Mouse (Mus musculus) left cerebral cortex, postnatal 14 days (tissue): ENCODE data around the gene Nt5c1a. TPM values are rescaled to one million over a fixed set of nuclear protein-coding genes. Genes with fewer than 3 reads are reported as not detected.

Source experiments
- DNase-seq, 2 experiments: peaks; one replicate each; pipeline ENCODE4 v3.0.0; 2021 to 2022; ENCODE audit warnings: low spot score in 2 of 2, mixed read lengths in 1 of 2
- intact Hi-C: fragments of 180-260 bp; cut with DNase I; formaldehyde crosslinking; loops from one replicate; pipeline ENCODE4 v1.15.1; 2025
- total RNA-seq, 2 experiments: library from RNA; stranded (reverse); gene quantifications; 2 replicates each; pipeline ENCODE4 v1.2.3; 2021

Nt5c1a gene
- total RNA-seq, 2 experiments from 2014 or later, result 10.1 to 11.0 TPM

- DNase-seq, result no peak
- intact Hi-C loops, result no loop called here
These were observed 36.3 kb downstream of the Nt5c1a start for GRCm38 (mm10) chr4:123237386-123238266.

- no peak for DNase-seq
- intact Hi-C loops, result no loop called here
These were observed 38.3 kb downstream of the Nt5c1a start for GRCm38 (mm10) chr4:123239361-123240203.

GRCm38 (mm10) chr4:123246221-123246620 is 44.9 kb downstream of the Nt5c1a start:
- DNase-seq, result no peak
- intact Hi-C loops, result no loop called here

- intact Hi-C loops, result no loop called here
- DNase-seq, result no peak
These were observed 45.3 kb downstream of the Nt5c1a start for GRCm38 (mm10) chr4:123246651-123247050.

GRCm38 (mm10) chr4:123247147-123247880 is 46.0 kb downstream of the Nt5c1a start:
- no peak for DNase-seq

GRCm38 (mm10) chr4:123248971-123249567 is 47.8 kb downstream of the Nt5c1a start:
- intact Hi-C loops, result no loop called here
- DNase-seq, result peak; percentile 67 to 83

More at GRCm38 (mm10) chr4:123247147-123247880, 46.0 kb downstream of the Nt5c1a start:
- intact Hi-C loops, result no loop called here

GRCm38 (mm10) chr4:123252214-123252613 is 50.9 kb downstream of the Nt5c1a start:
- intact Hi-C loops, result loop anchor here (10.0 kb wide), 1 partner anchor 257 kb away; the partner anchor contains the start of gene Mycl
- DNase-seq, result no peak

- DNase-seq, result peak; percentile 48 to 67
- intact Hi-C loops, result loop anchor here (2.0 to 10.0 kb wide), 3 partner anchors 36 to 260 kb away; partner anchors contain the start of gene Mycl
These were observed 53.3 kb downstream of the Nt5c1a start for GRCm38 (mm10) chr4:123254617-123255016.

GRCm38 (mm10) chr4:123260071-123260746 is 58.9 kb downstream of the Nt5c1a start:
- intact Hi-C loops, result no loop called here
- no peak for DNase-seq

- no peak for DNase-seq
- intact Hi-C loops, result no loop called here
These were observed 60.6 kb downstream of the Nt5c1a start, which contains the start of gene Pabpc4 for GRCm38 (mm10) chr4:123261721-123262401. TSS of gene Pabpc4 (plus strand) at chr4:123262351.

Other genes with a start within 250 kb of the Nt5c1a start
- 10 to 100 TPM; 57.2 to 63.3 TPM for gene Mfsd2a, start 240.3 kb upstream of the Nt5c1a start, total RNA-seq
- gene Mycl, start 205.9 kb upstream of the Nt5c1a start, total RNA-seq, result 10 to 100 TPM; 20.6 to 23.4 TPM
- 10 to 100 TPM; 22.8 to 22.9 TPM for gene Trit1, start 184.9 kb upstream of the Nt5c1a start, total RNA-seq
- under 1 TPM; 0.24 to 0.40 TPM for gene Bmp8b, start 96.3 kb upstream of the Nt5c1a start, total RNA-seq
- under 1 TPM in 1 of 2 experiments, not detected in 1; 0.30 TPM for gene Oxct2b, start 85.2 kb upstream of the Nt5c1a start, total RNA-seq
- 10 to 100 TPM; 20.7 to 22.6 TPM for gene Ppie, start 61.6 kb upstream of the Nt5c1a start, total RNA-seq
- gene Hpcal4, start 18.3 kb upstream of the Nt5c1a start, total RNA-seq, result 100 to 1,000 TPM; 350 to 371 TPM
- 1 to 10 TPM; 6.4 to 7.1 TPM for gene Heyl, start 32.1 kb downstream of the Nt5c1a start, total RNA-seq
- gene Pabpc4, start 60.8 kb downstream of the Nt5c1a start, total RNA-seq, result 10 to 100 TPM; 37.2 to 39.2 TPM
- gene Oxct2a, start 122.1 kb downstream of the Nt5c1a start, total RNA-seq, result not detected
- under 1 TPM; 0.24 to 0.30 TPM for gene Bmp8a, start 141.7 kb downstream of the Nt5c1a start, total RNA-seq